Mouse (Mus musculus): ENCODE results near the gene Unk.
"Not testable (repeated sequence)": the region's sequence is repeated elsewhere in the genome, so short reads cannot be mapped to it uniquely, and the experiment has no call there.

Gene Unk

GRCm38 (mm10) chr11:116009661-116010060 lies 20.5 kb upstream of the Unk start:
- DNase-seq (ENCODE audit: inconsistent age in 2 of 2, low spot score in 1 of 2) = no peak

DNA sequence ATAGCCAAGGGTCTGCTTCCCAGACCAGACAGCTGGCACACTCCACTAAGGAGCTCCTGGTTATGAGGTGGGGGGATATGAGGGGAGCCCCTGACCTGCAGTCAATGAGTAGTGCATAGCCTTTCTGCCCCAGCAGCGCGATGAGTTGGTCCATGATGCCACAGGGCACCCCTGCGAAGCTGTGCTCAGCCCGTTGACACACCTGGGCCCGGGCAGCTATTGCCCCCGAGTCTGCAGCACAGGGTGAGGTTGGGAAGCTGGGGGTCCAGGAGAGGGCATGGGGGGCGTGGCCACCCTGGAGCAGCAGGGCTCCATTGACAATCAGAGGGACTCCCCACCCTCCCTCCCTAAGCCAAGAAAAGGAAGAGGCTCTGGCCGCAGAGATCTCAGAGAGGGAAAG lies 20.0 kb upstream of the Unk start:
- DNase-seq (ENCODE audit: inconsistent age in 2 of 2, low spot score in 1 of 2) = no peak

DNA sequence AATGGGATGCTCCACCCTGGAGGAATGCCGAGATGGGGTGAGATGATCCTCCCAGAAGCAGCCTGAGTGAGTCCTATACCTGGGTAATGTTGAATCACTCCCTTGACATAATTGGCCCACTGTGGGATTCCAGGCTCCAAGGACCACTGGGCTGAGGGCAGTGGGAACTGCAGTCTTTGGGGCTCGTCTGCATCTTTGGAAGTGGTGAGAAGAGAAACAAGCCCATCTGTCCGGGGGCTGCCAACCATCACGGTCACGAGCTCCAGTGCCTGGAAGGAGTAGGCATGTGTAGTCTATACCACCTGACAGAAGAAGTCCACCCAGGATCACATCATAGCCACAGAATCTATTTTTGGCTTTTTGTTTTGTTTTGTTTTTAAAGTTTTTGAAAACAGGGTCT lies 19.2 kb upstream of the Unk start:
- DNase-seq (ENCODE audit: inconsistent age in 2 of 2, low spot score in 1 of 2) = no peak

- no peak for DNase-seq (ENCODE audit: inconsistent age in 2 of 2, low spot score in 1 of 2)
Measured at GRCm38 (mm10) chr11:116011529-116012261, 18.4 kb upstream of the Unk start.

GRCm38 (mm10) chr11:116012262-116012947 lies 17.7 kb upstream of the Unk start, which contains the start of gene Galk1:
Gene Galk1 (minus strand): TSS chr11:116012719.
- peak; percentile 93 to 95 for DNase-seq (ENCODE audit: inconsistent age in 2 of 2, low spot score in 1 of 2)

- no peak for DNase-seq (ENCODE audit: inconsistent age in 2 of 2, low spot score in 1 of 2)
Measured at GRCm38 (mm10) chr11:116014821-116015220, 15.3 kb upstream of the Unk start.

- peak in 1 of 2 experiments; percentile 80 for DNase-seq (ENCODE audit: inconsistent age in 2 of 2, low spot score in 1 of 2)
Measured at GRCm38 (mm10) chr11:116018106-116018505, 12.0 kb upstream of the Unk start.

DNA sequence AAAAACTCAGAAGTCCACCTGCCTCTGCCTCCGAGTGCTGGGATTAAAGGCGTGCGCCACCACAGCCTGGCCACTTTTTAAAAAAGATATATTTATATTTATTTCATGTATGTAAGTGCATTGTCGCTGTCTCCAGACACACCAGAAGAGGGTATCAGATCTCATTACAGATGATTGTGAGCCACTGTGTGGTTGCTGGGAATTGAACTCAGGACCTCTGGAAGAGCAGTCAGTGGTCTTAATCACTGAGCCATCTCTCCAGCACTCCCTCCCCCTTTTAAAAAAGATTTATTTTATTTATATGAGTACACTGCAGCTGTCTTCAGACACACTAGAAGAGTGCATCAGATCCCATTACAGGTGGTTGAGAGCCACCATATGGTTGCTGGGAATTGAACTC lies 11.3 kb upstream of the Unk start:
- not testable (repeated sequence) for DNase-seq (ENCODE audit: inconsistent age in 2 of 2, low spot score in 1 of 2)

DNA sequence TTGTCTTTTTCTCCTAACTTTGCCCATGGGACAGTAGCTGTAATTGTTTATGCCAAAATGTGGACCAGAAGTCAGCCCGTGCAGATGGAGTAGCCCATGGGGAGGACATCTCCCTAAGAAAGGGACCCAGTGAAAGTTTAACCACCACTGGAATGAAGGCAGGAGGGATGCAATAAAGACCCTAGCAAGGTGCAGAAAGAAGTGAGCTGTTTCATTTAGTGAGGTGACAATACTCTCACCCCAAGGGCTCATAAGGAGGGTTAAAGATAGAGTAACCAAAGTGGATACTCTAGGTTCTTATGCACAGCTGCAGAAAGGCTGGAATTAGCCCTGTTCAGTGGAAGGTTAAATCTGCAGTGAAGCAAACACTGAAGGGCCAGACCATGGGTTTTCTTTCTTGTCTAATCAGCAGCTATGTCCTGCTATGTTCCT lies 10.7 kb upstream of the Unk start:
- DNase-seq (ENCODE audit: inconsistent age in 2 of 2, low spot score in 1 of 2) = no peak

GRCm38 (mm10) chr11:116019976-116020411 lies 10.1 kb upstream of the Unk start:
- no peak for DNase-seq (ENCODE audit: inconsistent age in 2 of 2, low spot score in 1 of 2)

- no peak for DNase-seq (ENCODE audit: inconsistent age in 2 of 2, low spot score in 1 of 2)
Measured at GRCm38 (mm10) chr11:116020519-116020922, 9.6 kb upstream of the Unk start.

GRCm38 (mm10) chr11:116021328-116022220 lies 8.5 kb upstream of the Unk start:
- peak in 1 of 2 experiments; percentile 41 for DNase-seq (ENCODE audit: inconsistent age in 2 of 2, low spot score in 1 of 2)

DNA sequence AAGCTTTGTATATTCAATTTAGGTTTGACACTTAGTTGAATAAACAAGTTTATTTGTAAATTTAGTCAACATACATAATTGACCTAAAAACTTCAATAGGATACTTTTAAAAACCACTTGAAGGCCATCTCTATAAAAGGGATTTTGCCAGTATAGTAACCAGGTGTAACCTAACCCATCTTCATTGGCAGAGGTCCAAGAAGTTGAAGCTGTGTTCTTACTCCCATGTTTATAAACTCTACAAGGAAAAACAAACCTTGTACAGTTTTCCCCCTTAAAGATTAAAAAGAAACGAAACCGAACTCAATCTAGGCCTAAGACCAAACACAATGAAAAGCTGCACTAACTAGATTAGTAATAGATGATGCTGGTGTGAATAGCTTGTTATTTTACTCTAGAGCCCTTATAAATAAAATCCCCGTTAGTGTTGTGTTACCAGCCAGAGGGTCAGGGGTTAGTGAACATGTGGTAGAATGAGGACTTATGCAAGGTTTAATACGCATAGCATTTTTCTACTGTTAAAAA lies 7.8 kb upstream of the Unk start:
- DNase-seq (ENCODE audit: inconsistent age in 2 of 2, low spot score in 1 of 2) = no peak

GRCm38 (mm10) chr11:116023074-116023770 lies 6.9 kb upstream of the Unk start:
- not testable (repeated sequence) for DNase-seq (ENCODE audit: inconsistent age in 2 of 2, low spot score in 1 of 2)

DNA sequence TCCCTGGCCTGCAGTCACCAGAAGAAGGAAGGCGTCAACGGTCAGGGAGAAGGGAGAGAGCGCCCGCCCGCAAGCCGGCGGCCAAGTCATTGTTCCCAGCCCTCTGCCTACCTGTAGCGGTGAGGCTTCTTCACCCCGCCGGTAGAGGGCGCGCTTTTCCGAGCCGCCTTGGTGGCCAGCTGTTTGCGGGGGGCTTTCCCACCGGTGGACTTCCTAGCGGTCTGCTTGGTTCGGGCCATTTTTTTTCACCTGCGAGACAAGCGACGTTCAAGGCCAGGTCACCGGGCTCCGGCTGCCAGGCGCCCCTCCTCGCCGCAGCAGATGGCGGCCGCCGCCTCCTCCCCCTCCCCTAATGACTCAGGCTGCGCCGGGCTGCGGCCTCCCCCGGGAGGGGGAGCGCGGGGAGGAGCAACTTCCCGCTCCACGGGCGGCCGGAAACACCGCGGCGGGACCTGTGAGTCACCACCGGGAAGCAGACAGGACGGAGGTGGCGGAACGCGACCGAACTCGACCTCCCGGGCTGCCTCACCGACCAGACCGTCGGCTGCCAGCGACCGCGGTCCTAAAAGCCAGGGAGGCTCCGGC lies 6.3 kb upstream of the Unk start:
- peak; percentile 94 to 97 for DNase-seq (ENCODE audit: inconsistent age in 2 of 2, low spot score in 1 of 2)

GRCm38 (mm10) chr11:116024356-116024808 lies 5.7 kb upstream of the Unk start:
- peak; percentile 98 for DNase-seq (ENCODE audit: inconsistent age in 2 of 2, low spot score in 1 of 2)

DNA sequence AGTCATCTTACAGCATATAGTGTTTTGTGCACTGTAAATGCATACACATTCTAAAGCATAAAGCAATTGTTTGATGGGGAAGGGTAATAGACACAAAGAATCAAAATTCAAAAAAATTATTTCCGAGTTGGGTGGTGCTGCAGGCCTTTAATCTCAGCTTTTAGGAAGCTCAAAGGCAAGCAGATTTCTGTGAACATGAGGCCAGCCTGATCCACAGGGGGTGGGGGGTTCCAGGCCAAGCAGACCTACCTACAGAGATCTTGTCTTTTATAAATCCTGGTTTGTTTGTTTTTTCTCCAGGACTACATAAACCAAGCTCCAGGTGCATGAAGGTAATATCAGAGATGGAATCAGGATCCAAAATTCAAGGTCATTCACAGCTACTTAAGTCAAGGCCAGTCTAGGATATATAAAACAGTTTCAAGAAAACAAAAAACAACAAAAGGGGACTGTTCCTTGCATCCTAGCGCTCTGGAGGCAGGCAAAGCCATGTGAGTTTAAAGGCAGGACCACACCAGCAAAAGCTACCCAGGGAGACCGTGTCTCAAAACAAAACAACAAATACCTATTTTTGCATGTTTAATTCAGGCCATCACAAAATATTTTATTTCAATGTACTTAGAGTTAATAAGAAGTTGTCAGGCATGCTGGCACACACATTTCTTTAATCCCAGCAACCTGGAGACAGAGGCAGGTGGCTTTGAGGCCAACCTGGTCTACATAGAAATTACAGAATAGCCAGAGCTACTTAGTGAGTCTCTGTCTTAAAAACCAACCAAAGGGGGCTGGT lies 4.9 kb upstream of the Unk start:
- no peak for DNase-seq (ENCODE audit: inconsistent age in 2 of 2, low spot score in 1 of 2)

DNA sequence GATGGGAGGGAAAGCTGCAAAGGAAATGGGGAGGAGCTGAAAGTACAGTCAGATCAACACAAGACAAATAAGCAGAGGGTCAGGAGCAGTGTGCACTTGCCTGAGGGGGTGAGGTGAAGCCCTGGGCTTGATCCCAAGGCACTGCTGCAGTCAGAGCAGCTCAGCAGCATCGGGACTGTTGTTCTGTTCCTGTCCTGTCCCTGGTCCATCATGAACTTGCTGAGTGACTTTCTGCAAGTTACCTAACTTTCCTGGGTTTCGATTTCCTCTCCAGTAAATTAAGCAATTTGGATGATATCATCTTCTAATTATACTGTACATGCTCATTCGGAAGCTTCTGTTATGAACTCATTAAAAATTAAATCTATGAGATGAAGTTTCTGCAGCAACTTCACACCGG lies 2.4 kb upstream of the Unk start, which contains the start of gene H3f3b:
Gene H3f3b (minus strand): TSS at position 207 of the 400 bp plus-strand sequence.
- peak in 1 of 2 experiments; percentile 61 for DNase-seq (ENCODE audit: inconsistent age in 2 of 2, low spot score in 1 of 2)

Measured in adrenal gland, adult (tissue).